Mouse (Mus musculus) limb, embryonic 10.5 days (tissue): Measurements from ENCODE around the gene Synpr. TPM values are rescaled to one million over a fixed set of nuclear protein-coding genes. Genes with fewer than 3 reads are reported as not detected.

Experiments used
- DNase-seq: peaks from one replicate; pipeline ENCODE4 v3.0.0-alpha.2; 2017; ENCODE audit warnings: low spot score
- H3K27ac ChIP-seq: fragments of 300-500 bp; sonication (generic); 2 replicates; pipeline ENCODE4 v1.5.1; 2016; ENCODE audit warnings: mild to moderate bottlenecking
- H3K27me3 ChIP-seq: fragments of 300-500 bp; sonication (generic); 2 replicates; pipeline ENCODE4 v1.6.1; 2016; ENCODE audit warnings: low read depth, mild to moderate bottlenecking; ENCODE audit not compliant: poor library complexity, severe bottlenecking
- H3K36me3 ChIP-seq: fragments of 300-500 bp; sonication (generic); 2 replicates; pipeline ENCODE4 v1.6.1; 2016; ENCODE audit warnings: mild to moderate bottlenecking, moderate library complexity
- H3K4me1 ChIP-seq: fragments of 300-500 bp; sonication (generic); 2 replicates; pipeline ENCODE4 v1.6.1; 2016
- H3K4me3 ChIP-seq: fragments of 300-500 bp; sonication (generic); 2 replicates; pipeline ENCODE4 v1.5.1; 2016; ENCODE audit warnings: mild to moderate bottlenecking, moderate library complexity
- H3K9me3 ChIP-seq: fragments of 300-500 bp; sonication (generic); replicated peaks from 2 replicates; pipeline ENCODE4 v1.6.1; 2016; ENCODE audit warnings: mild to moderate bottlenecking
- WGBS: fragments of 180-500 bp; shearing (Covaris S2); methylation state at CpG from one replicate; pipeline ENCODE4 v1.1.7; 2016; 5-methylcytosine and 5-hydroxymethylcytosine counted together
- polyA plus RNA-seq: library from polyadenylated mRNA; unstranded; fragments of >200 nt; fragmentation: Nextera tagmentation; extraction: Ambion mirVana; gene quantifications from 2 replicates; pipeline ENCODE4 v1.2.1, GENCODE M21; 2016

The Synpr gene
- polyA plus RNA-seq, 1 experiment from 2014 or later: 1.7 TPM

DNA sequence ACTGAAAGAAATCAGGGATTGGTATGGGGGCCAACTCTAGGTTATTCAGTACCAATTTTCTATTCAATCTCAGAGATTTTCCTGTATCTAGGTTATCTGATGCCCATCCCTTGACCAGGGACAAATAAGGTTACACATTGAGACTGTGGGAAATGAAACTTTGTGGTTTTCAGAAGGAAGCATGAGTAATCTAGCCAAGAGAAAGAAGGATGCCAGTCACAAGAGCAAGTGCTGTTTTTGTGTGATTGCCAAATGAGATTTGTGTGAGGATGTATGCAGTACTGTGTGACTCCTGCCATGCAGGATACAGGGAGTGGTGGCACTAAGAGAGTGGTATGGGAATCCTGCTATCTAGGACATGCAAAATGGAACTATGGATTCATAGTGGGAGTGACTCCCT, 76.6 kb downstream of the Synpr start:
- DNase-seq: no peak
- Histone ChIP-seq H3K27me3 (no peaks in the 10 kb centered on the region), H3K36me3 (no peaks in the 10 kb centered on the region), H3K27ac (no peak overlapping the region), H3K4me3 (no peak overlapping the region), H3K9me3 (no peaks in the 10 kb centered on the region), H3K4me1 (no peaks in the 10 kb centered on the region)

DNA sequence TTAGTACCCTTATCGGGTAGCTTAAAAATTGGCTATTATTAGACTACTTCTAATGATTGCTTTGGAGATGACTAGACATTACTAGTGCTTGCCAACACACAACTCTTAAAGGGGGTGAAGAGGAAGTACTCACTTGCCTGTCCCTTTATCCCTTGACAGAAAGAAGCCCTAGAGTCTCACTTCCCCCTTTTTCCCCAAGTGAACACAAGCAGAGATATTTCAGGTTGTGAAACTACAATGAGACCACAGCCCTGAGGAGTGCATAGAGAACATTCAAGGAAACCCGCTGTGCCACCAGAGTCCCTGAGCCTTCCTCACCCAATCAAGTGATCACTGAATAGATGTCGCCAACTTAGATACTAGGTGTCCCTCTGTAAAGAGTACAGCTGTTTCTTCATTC, 77.1 kb downstream of the Synpr start:
- Histone ChIP-seq H3K4me3 (no peak overlapping the region), H3K4me1 (no peaks in the 10 kb centered on the region), H3K27ac (no peak overlapping the region), H3K27me3 (no peaks in the 10 kb centered on the region), H3K9me3 (no peaks in the 10 kb centered on the region), H3K36me3 (no peaks in the 10 kb centered on the region)
- WGBS: 92% methylated on average over 3 of the region's 3 CpGs
- no peak for DNase-seq

DNA sequence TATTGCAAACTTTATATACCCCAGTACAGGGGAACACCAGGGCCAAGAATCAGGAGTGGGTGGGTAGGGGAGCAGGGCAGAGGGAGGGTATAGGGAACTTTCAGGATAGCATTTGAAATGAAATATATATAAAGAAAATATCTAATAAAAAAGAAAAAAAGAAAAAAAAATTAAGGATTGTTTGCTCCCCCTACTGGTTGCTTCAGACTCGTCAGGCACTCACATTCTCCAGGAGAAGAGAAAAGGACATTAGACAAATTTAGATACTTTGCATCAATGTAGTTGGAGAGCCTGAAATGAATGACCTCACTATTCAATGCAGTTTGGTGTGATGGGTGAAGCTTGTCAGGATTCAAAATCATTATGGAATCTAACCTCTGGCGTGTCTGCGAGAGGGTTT, 83.7 kb downstream of the Synpr start:
- DNase-seq: no peak
- Histone ChIP-seq H3K4me3 (no peak overlapping the region), H3K36me3 (no peaks in the 10 kb centered on the region), H3K4me1 (no peaks in the 10 kb centered on the region), H3K27ac (no peak overlapping the region), H3K9me3 (no peaks in the 10 kb centered on the region), H3K27me3 (no peaks in the 10 kb centered on the region)
- WGBS: 77% methylated on average over 3 of the region's 3 CpGs

DNA sequence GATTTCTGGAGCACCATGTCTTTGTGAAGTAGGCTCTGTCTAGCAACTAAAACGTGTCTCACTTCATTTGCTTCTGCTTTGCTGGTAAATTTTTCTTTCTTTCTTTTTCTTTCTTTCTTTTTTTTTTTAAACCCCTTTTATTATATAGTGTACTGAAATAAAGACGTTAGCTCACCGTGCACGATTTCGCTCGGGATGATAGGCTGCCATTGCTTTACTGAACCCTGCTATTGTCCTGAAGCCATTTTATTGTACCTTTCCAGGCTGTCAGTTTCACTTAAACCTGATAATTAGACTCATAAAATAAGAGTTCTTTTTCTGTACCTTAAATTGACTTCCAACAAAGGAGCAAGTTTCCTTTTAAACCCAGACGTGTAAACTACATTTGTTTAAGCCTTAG, 104.5 kb downstream of the Synpr start:
- no peaks in the 10 kb centered on the region for H3K9me3 ChIP-seq
- no peaks in the 10 kb centered on the region for H3K4me1 ChIP-seq
- H3K36me3 ChIP-seq: no peaks in the 10 kb centered on the region
- no peak for DNase-seq
- H3K27ac ChIP-seq: no peak overlapping the region
- H3K4me3 ChIP-seq: no peak overlapping the region
- H3K27me3 ChIP-seq: no peaks in the 10 kb centered on the region
- WGBS: 75% methylated on average over 7 of the region's 7 CpGs

DNA sequence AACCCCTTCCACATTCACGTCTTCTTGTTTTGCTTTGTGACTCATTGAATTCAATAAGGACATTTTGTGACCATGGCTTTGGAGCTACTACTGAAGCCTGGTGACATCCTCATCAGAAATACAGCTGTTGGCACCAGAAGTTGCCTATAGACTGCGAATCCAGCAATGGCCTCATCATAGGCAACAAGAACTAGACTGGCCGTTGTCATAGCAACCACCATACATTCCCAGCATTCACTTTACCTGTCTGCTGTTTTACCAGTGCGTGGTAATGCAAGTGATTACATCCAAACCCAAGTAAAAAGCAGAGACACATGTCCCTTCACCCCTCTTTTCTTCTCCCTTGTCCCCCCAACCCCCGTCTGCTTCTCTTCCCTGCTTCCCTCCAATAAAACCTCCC, 105.4 kb downstream of the Synpr start:
- Histone ChIP-seq H3K9me3 (no peaks in the 10 kb centered on the region), H3K4me3 (no peak overlapping the region), H3K27me3 (no peaks in the 10 kb centered on the region), H3K4me1 (no peaks in the 10 kb centered on the region), H3K36me3 (no peaks in the 10 kb centered on the region), H3K27ac (no peak overlapping the region)
- 83% methylated on average over 5 of the region's 5 CpGs for WGBS
- no peak for DNase-seq

DNA sequence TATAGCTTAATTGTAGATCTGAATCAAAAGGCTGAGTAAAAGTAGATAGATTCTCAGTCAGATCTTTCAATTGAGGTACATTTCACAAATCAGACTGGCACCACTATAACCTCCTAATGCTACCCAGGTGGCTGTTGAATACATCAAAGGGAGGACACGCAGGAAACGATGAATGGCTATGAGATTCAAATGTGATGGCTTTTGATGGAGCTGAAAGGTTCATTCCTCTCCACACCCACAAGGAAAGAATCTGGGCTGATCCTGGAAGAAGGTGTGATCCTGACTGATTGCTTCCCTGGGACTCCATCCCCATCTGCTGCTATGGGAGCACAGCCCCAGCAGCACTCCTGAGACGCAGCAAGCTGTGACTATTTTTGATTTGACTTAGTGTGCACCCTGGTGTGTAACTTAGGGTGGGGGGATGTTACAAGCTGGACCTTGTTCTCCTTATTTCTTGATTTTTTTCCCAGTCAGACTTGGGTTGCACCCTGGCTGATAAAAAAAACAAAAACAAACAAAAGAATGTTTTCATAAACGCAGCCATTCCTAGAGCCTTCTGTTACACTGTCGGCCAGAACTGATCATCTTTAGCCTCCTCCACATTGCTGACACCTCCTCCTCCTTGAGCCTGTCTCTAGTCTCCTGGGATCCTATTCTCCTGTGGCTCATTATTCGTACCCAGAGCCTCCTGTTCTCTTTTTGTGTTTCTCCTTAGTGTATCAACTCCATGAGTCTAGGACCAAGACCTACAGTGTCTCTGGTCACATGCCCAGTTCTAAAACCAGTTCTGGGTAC, 114.8 kb downstream of the Synpr start:
- DNase-seq: no peak
- WGBS: 28% methylated on average over 6 of the region's 6 CpGs
- no peaks in the 10 kb centered on the region for H3K4me1 ChIP-seq

DNA sequence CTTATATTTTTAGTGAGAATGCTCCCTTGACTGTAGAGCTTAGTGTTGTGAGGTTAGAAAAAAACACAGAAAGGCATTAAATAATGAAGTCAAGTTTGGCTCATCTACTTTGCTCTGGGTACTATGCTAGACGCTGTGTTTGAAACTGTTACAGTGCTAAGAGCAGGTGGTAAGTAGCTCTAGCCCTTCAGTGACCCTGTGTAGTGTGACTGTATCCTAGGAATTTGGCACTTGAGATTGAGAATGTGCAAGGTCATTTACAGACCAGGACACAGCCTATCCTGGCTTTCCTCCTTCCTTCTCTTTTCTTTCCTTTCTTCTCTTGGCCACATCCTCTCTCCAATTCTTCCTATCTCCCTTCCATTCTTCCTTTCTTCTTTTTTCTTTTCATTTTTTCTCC, 127.1 kb downstream of the Synpr start:
- no peak overlapping the region for H3K27ac ChIP-seq
- no peak overlapping the region for H3K4me3 ChIP-seq
- no peaks in the 10 kb centered on the region for H3K36me3 ChIP-seq
- no peak for DNase-seq
- WGBS: 78% methylated on average over 1 of the region's 1 CpGs
- H3K27me3 ChIP-seq: no peaks in the 10 kb centered on the region
- H3K9me3 ChIP-seq: no peaks in the 10 kb centered on the region
- H3K4me1 ChIP-seq: no peaks in the 10 kb centered on the region

More for the DNA sequence above, 114.8 kb downstream of the Synpr start:
- no peaks in the 10 kb centered on the region for H3K9me3 ChIP-seq
- H3K36me3 ChIP-seq: no peaks in the 10 kb centered on the region
- no peak overlapping the region for H3K27ac ChIP-seq
- no peaks in the 10 kb centered on the region for H3K27me3 ChIP-seq
- H3K4me3 ChIP-seq: no peak overlapping the region

DNA sequence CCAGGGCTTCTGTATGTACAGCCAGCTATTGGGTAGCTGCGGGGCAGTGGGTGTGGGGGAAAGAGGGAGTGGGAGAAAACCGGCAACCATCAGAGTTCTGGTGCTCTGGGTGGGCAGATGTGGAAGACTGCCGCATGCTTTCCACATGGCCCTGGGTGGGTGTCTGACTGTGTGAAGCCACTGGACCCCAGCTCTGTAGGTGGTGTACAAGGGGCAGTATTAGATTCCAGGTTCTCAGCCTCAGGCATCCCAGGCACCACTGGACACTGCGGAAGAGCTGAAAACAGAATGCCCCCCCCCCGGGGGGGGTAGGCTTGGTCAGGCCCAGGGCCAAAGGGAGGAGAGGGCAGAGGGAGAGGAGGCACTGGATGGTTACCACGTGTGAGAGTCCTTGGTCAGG, 156.1 kb downstream of the Synpr start:
- WGBS: 84% methylated on average over 6 of the region's 6 CpGs
- H3K36me3 ChIP-seq: no peaks in the 10 kb centered on the region
- no peaks in the 10 kb centered on the region for H3K9me3 ChIP-seq
- no peak for DNase-seq
- no peak overlapping the region for H3K4me3 ChIP-seq
- H3K27ac ChIP-seq: no peak overlapping the region
- H3K4me1 ChIP-seq: no peaks in the 10 kb centered on the region
- H3K27me3 ChIP-seq: no peaks in the 10 kb centered on the region

DNA sequence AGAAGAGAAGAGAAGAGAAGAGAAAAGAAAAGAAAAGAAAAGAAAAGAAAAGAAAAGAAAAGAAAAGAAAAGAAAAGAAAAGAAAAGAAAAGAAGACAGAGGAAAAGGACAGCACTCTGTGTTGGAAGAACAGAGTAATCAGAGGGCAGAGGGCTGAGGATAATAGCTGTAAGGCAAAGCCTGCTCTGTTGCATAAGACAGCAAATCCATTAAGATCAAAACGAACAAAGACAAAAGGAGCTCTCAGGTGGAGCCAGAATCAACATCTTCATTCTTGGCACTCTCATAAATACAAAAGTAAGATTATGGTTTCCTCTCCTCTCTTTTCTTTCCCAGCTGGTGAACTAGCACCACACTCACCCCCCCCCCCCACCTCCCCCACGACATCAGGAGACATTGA, 160.3 kb downstream of the Synpr start:
- no peaks in the 10 kb centered on the region for H3K4me1 ChIP-seq
- no peak for DNase-seq
- H3K4me3 ChIP-seq: no peak overlapping the region
- no peaks in the 10 kb centered on the region for H3K27me3 ChIP-seq
- no peaks in the 10 kb centered on the region for H3K36me3 ChIP-seq
- 36% methylated on average over 2 of the region's 2 CpGs for WGBS
- no peaks in the 10 kb centered on the region for H3K9me3 ChIP-seq
- no peak overlapping the region for H3K27ac ChIP-seq

DNA sequence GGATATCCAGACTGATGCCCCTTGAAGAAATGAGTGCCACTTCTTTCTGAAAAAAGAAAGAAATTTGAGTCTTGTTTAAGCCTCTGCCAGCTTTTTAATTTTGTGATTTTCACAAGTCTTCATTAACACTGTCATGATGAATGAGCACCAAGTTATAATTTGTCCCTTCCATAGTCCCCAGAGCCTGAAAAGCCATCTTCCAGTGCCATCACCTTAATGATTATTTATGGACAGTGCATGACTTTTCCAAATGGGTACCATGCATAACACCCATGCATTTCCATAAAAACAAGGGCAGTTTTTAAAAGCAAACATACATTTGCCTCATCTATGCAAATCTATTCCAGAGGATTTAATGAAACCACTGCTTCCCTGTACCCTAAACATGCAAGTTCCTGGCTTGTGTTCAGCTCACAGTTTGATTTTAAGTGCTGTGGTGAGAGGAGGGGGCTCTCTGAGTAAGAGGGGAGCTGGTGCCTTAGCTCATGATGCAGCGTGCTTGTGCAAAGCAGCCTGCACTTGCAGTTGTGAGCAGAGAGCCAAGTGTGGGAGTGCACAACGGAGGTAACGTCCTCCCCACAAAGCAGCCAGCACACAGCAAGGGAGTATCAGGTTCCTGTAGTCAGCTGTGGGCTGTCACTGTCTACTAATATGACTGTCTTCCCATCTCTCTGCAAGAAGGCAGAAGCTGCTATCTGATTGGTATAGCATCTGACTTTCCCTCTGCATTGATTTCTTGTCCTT, 169.1 kb downstream of the Synpr start:
- Histone ChIP-seq H3K27me3 (no peaks in the 10 kb centered on the region), H3K4me1 (no peaks in the 10 kb centered on the region), H3K27ac (no peak overlapping the region), H3K9me3 (no peaks in the 10 kb centered on the region), H3K4me3 (no peak overlapping the region), H3K36me3 (no peaks in the 10 kb centered on the region)
- WGBS: 45% methylated on average over 3 of the region's 3 CpGs
- DNase-seq: no peak

DNA sequence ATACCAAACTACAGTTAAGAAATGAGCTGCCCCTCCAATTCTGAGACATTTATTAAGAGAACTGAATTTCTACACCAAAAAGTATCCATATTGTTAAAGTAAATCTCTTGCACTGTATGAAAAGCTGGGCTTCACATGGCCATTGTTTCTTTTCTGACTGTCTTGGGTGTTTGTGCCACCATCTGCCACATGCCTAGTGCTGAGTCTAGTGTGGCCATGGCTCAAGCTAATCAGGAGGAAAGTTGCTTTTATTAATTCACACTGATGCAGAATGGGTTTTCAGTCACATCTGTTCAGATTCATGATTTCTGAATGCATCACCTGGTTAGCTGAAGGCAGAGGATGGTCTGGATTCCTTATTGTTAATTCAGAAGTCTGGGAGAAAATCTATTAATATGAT, 170.4 kb downstream of the Synpr start:
- Histone ChIP-seq H3K27ac (no peak overlapping the region), H3K4me1 (no peaks in the 10 kb centered on the region), H3K27me3 (no peaks in the 10 kb centered on the region), H3K9me3 (no peaks in the 10 kb centered on the region), H3K4me3 (no peak overlapping the region), H3K36me3 (no peaks in the 10 kb centered on the region)
- DNase-seq: no peak

DNA sequence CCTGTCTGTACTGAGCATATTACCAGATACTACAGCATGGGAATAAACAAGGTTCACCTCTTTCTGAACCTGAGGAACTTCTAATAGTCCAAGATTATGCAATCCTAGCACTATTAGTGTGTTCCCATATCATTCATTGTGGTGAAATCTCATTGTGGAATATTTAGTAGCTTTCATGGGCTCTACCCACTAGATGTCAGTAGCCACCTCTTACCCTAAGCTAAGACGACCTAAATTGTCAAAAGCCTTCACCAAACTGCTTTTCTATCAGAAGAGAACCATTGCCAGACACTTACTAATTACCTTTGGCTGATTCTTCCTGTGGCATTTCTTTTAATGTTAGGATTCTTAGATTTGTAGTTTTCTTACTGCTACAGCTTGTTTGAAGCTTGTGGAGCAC, 174.8 kb downstream of the Synpr start:
- 17% methylated on average over 1 of the region's 1 CpGs for WGBS
- Histone ChIP-seq H3K4me1 (no peaks in the 10 kb centered on the region), H3K27ac (no peak overlapping the region), H3K4me3 (no peak overlapping the region), H3K27me3 (no peaks in the 10 kb centered on the region), H3K9me3 (no peaks in the 10 kb centered on the region), H3K36me3 (no peaks in the 10 kb centered on the region)
- no peak for DNase-seq

DNA sequence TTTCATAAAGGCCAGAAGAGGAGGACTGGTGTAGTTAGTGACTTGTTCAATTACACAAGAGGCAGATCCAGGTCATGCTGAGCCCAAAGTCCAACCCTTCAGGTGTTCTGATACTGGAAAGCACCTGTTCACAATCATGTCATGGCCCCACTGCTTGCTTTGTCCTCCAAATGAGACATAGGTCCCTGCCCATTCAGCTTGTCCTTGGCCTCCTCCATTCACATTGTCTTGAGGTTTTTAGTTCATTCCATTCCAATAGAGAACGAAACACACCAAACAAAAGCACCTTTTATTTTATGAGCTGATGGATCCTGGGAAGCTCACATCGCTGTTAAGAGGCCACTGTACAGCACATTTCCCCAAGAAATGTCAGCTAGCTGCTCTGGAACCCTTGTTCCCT, 184.6 kb downstream of the Synpr start:
- WGBS: 83% methylated on average over 2 of the region's 2 CpGs
- no peaks in the 10 kb centered on the region for H3K9me3 ChIP-seq
- no peak overlapping the region for H3K27ac ChIP-seq
- no peaks in the 10 kb centered on the region for H3K36me3 ChIP-seq
- H3K4me1 ChIP-seq: no peaks in the 10 kb centered on the region
- H3K27me3 ChIP-seq: no peaks in the 10 kb centered on the region
- DNase-seq: no peak
- H3K4me3 ChIP-seq: no peak overlapping the region
